Mouse (Mus musculus) brain, embryonic 14.5 days (tissue): ENCODE results near the gene Pcdh19.

Experiments used
- CTCF ChIP-seq: fragments of 200-500 bp; IDR thresholded peaks from 2 replicates; pipeline ENCODE4 v1.5.1; 2012; ENCODE audit warnings: inconsistent platforms, mild to moderate bottlenecking, moderate library complexity, borderline replicate concordance; ENCODE audit not compliant: insufficient read depth, insufficient read length; ENCODE audit errors: extremely low read depth
- POLR2A ChIP-seq: fragments of 200-500 bp; IDR thresholded peaks from 2 replicates; pipeline ENCODE4 v1.6.1; 2012; ENCODE audit warnings: mild to moderate bottlenecking, inconsistent platforms, borderline replicate concordance; ENCODE audit not compliant: poor library complexity, insufficient read depth, insufficient read length, severe bottlenecking; ENCODE audit errors: extremely low read depth

DNA sequence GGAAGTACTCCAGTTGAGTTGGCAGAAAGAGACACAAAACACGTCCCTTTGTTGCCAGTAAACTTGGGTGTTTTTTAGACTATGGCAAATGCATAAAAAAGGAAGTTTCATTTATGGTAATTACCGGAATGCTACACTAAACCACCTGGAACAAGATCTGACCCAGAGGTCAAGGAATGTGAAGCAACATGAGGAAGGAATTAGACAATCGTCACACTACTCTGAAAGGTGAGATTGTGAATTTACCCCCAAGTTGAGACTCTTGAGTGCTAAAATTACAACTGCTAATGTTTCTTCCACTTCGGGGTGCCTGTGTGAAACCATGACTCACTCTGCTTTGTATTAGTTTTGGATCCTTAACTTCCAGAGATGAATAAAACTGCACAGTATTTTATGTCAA, 33.6 kb downstream of the Pcdh19 start:
- no peak for TF ChIP-seq CTCF
- TF ChIP-seq POLR2A = no peak
